In the genomic region with DNA sequence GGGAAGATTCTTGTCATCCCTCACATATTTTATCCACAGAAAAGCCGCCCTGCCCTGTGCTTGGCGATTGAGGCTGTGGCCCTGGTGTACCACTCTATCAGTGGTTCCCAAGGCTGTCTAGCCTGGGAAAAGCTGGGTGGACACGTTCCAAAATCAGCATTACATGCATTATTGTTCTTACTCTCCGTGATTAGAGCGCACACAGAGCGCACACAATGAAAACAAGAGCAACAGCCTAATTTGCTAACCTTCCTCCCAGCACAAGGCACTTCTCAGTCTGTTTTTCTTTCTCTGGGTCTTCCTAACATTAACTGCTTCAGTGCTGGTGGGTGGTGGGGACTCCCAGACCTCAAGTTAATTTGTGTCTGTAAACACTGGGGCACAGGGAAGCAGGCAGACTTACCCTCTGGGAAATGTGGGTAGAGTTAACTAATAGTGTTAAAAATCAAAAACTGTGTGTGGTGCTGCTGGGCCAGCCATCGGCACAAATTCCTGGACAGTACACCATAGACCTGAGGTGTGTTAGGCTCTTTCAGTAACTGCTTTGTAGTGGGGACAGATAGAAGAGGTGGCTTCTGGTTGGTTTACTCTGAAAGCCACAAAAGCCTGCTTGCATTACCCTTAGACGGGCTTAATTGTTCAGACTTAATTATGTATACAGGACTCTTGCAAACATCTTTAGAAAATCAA, we compare ENCODE assay signal across 9 mouse cellular contexts.
DNase-seq lines count a peak whose midpoint lies in the region; ATAC-seq and TF ChIP-seq lines count a peak whose summit lies in the region.
"Had no signal": no experiment of that assay in that cellular context is flagged by ENCODE, and none has a peak within 500 bp of the region (broad histone marks: within the 10 kb centered on the region; RNA-seq: fewer than 3 reads in every experiment).

No protein-coding gene starts in this region.

- TF ChIP-seq CTCF in left cerebral cortex, adult 2 months (IDR thresholded peaks at IDR 0.05) = no peak
- no peak for TF ChIP-seq CTCF in hindbrain, postnatal 0 days (IDR thresholded peaks at IDR 0.05; ENCODE audit: low read depth)

- intact Hi-C loops in left cerebral cortex, adult 2 months (cut with DNase I) = no loop called here

- peak; percentile 88 for ATAC-seq in forebrain, embryonic 15.5 days (replicated peaks)
- ATAC-seq in hindbrain, postnatal 0 days = peak; percentile 47; the same call in 1 of the 2 replicates
- peak; percentile 82 for ATAC-seq in midbrain, embryonic 15.5 days (replicated peaks)
- ATAC-seq in erythroid progenitor cell, adult 5-6 weeks (replicated peaks; ENCODE audit: low FRiP score, poor library complexity, severe bottlenecking) = no peak
- ATAC-seq: Patski had no signal

- H3K4me1 ChIP-seq in forebrain, embryonic 15.5 days = peaks cover 13% of the 10 kb centered on the region
- H3K4me1 ChIP-seq in hindbrain, postnatal 0 days (ENCODE audit: insufficient read depth, low read length) = 0 out of 2 replicates have a peak, but pooled peaks cover 5% of the 10 kb centered on the region
- H3K4me1 ChIP-seq in midbrain, embryonic 15.5 days = peaks cover 8% of the 10 kb centered on the region

- DNase-seq in left cerebral cortex, adult 2 months (ENCODE audit: extremely low spot score in 1 of 2, low spot score in 2 of 2) = no peak
- no peak for DNase-seq in left cerebral cortex, adult 11 months (ENCODE audit: low spot score)
- peak; percentile 46 for DNase-seq in hindbrain, postnatal 0 days (ENCODE audit: low spot score)
- DNase-seq in MN1 (ENCODE audit: low spot score) = no peak
- no peak for DNase-seq in natural killer cell, adult 2 months (ENCODE audit: low spot score in 2 of 2)

- H3K36me3 ChIP-seq in forebrain, embryonic 15.5 days = no peaks in the 10 kb centered on the region
- H3K36me3 ChIP-seq in hindbrain, postnatal 0 days (ENCODE audit: insufficient read depth, low read length) = no peaks in the 10 kb centered on the region
- no peaks in the 10 kb centered on the region for H3K36me3 ChIP-seq in midbrain, embryonic 15.5 days (replicated peaks)

- peak overlapping the region; percentile 44 for H3K4me2 ChIP-seq in forebrain, embryonic 15.5 days (replicated peaks)
- H3K4me2 ChIP-seq in hindbrain, postnatal 0 days (ENCODE audit: low read depth, low read length) = peak overlapping the region; percentile 55
- peak overlapping the region; percentile 45 for H3K4me2 ChIP-seq in midbrain, embryonic 15.5 days

- H3K4me3 ChIP-seq in left cerebral cortex, adult 2 months = 0 out of 2 replicates have a peak overlapping the region, but pooled peaks have one; percentile 3
- peak overlapping the region; percentile 27 for H3K4me3 ChIP-seq in forebrain, embryonic 15.5 days
- peak overlapping the region; percentile 19 for H3K4me3 ChIP-seq in hindbrain, postnatal 0 days (ENCODE audit: low read length)
- H3K4me3 ChIP-seq in midbrain, embryonic 15.5 days = peak overlapping the region; percentile 20

- no peaks in the 10 kb centered on the region for H3K9me3 ChIP-seq in forebrain, embryonic 15.5 days
- no peaks in the 10 kb centered on the region for H3K9me3 ChIP-seq in hindbrain, postnatal 0 days (ENCODE audit: low read length)
- H3K9me3 ChIP-seq in midbrain, embryonic 15.5 days = no peaks in the 10 kb centered on the region

- peak overlapping the region; percentile 14; the same call in 1 of the 2 replicates for H3K9ac ChIP-seq in forebrain, embryonic 15.5 days (replicated peaks)
- 0 out of 2 replicates have a peak overlapping the region, but pooled peaks have one; percentile 25 for H3K9ac ChIP-seq in hindbrain, postnatal 0 days (replicated peaks; ENCODE audit: low read length)
- no peak overlapping the region for H3K9ac ChIP-seq in midbrain, embryonic 15.5 days

- H3K27ac ChIP-seq in left cerebral cortex, adult 2 months = no peak overlapping the region
- H3K27ac ChIP-seq in forebrain, embryonic 15.5 days (replicated peaks) = peak overlapping the region; percentile 29; the same call in 1 of the 2 replicates
- H3K27ac ChIP-seq in hindbrain, postnatal 0 days = no peak overlapping the region
- no peak overlapping the region for H3K27ac ChIP-seq in midbrain, embryonic 15.5 days

- under 1% methylated on average over 8 of the region's 8 CpGs for WGBS in forebrain, embryonic 15.5 days
- 3% methylated on average over 8 of the region's 8 CpGs for WGBS in hindbrain, postnatal 0 days
- WGBS in midbrain, embryonic 15.5 days = 6% methylated on average over 8 of the region's 8 CpGs

- no peaks in the 10 kb centered on the region for H3K27me3 ChIP-seq in forebrain, embryonic 15.5 days
- H3K27me3 ChIP-seq in hindbrain, postnatal 0 days (ENCODE audit: insufficient read depth, low read length) = no peaks in the 10 kb centered on the region
- H3K27me3 ChIP-seq in midbrain, embryonic 15.5 days (replicated peaks) = no peaks in the 10 kb centered on the region
